20 mouse cellular contexts compared by ENCODE assay signal in the genomic region with DNA sequence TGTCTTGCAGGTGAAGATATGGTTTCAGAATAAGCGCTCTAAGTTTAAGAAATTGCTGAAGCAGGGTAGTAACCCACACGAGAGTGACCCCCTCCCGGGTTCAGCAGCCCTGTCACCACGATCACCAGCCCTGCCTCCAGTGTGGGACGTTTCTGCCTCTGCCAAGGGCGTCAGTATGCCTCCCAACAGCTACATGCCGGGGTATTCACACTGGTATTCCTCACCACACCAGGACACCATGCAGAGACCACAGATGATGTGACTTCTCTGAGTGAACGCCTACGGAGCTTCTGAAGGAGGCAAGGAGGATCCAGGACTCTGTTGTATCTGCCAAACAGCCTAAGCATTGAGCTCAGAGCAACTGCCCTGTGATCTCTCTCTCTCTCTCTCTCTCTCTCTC. TPM values are rescaled to one million over a fixed set of nuclear protein-coding genes. Genes with fewer than 3 reads are reported as not detected.
DNase-seq lines count a peak whose midpoint lies in the region; ATAC-seq and TF ChIP-seq lines count a peak whose summit lies in the region.
"Had no signal": no experiment of that assay in that cellular context is flagged by ENCODE, and none has a peak within 500 bp of the region (broad histone marks: within the 10 kb centered on the region; RNA-seq: fewer than 3 reads in every experiment).

No protein-coding gene starts in this region.

- H3K4me3 ChIP-seq in midbrain, embryonic 10.5 days = no peak overlapping the region
- no peak overlapping the region for H3K4me3 ChIP-seq in midbrain, postnatal 0 days (ENCODE audit: low read depth, low read length)
- H3K4me3 ChIP-seq in forebrain, embryonic 10.5 days = peak overlapping the region; percentile 8; the same call in 1 of the 2 replicates
- no peak overlapping the region for H3K4me3 ChIP-seq in limb, embryonic 11.5 days (ENCODE audit: low read depth, low read length)
- H3K4me3 ChIP-seq in heart, embryonic 10.5 days = no peak overlapping the region
- H3K4me3 ChIP-seq: intestine, embryonic 15.5 days; liver, embryonic 13.5 days; myocyte had no signal

- no peaks in the 10 kb centered on the region for H3K36me3 ChIP-seq in midbrain, embryonic 10.5 days
- no peaks in the 10 kb centered on the region for H3K36me3 ChIP-seq in midbrain, postnatal 0 days (ENCODE audit: insufficient read depth, low read length)
- H3K36me3 ChIP-seq in forebrain, embryonic 10.5 days (replicated peaks) = no peaks in the 10 kb centered on the region
- no peaks in the 10 kb centered on the region for H3K36me3 ChIP-seq in limb, embryonic 11.5 days (ENCODE audit: control insufficient read depth, insufficient read depth, low read length)
- H3K36me3 ChIP-seq in heart, embryonic 10.5 days = no peaks in the 10 kb centered on the region
- H3K36me3 ChIP-seq: intestine, embryonic 15.5 days; liver, embryonic 13.5 days had no signal

- peaks cover 100% of the 10 kb centered on the region for H3K27me3 ChIP-seq in midbrain, embryonic 10.5 days (ENCODE audit: low read depth, poor library complexity, severe bottlenecking)
- H3K27me3 ChIP-seq in midbrain, postnatal 0 days (ENCODE audit: insufficient read depth, low read length) = peaks cover 75% of the 10 kb centered on the region
- peaks cover 100% of the 10 kb centered on the region for H3K27me3 ChIP-seq in forebrain, embryonic 10.5 days (ENCODE audit: poor library complexity, severe bottlenecking)
- H3K27me3 ChIP-seq in limb, embryonic 11.5 days (ENCODE audit: control insufficient read depth, insufficient read depth, low read length) = peaks cover 70% of the 10 kb centered on the region
- peaks cover 100% of the 10 kb centered on the region for H3K27me3 ChIP-seq in heart, embryonic 10.5 days (ENCODE audit: insufficient read depth, poor library complexity, severe bottlenecking)

- no peak for TF ChIP-seq CTCF in midbrain, postnatal 0 days (IDR thresholded peaks at IDR 0.05)

- DNase-seq in midbrain, embryonic 10.5 days (ENCODE audit: low spot score) = peak; percentile 34
- DNase-seq in midbrain, postnatal 0 days (ENCODE audit: low spot score) = no peak
- no peak for DNase-seq in forebrain, embryonic 10.5 days (ENCODE audit: extremely low spot score, low spot score)
- DNase-seq in limb, embryonic 11.5 days (ENCODE audit: low spot score) = peak; percentile 37
- DNase-seq in cerebellum, postnatal 4 days (ENCODE audit: low spot score in 2 of 2) = no peak
- DNase-seq in heart, embryonic 10.5 days (ENCODE audit: low spot score) = no peak
- DNase-seq in layer of hippocampus, adult 18-20 months (ENCODE audit: low spot score in 2 of 2) = no peak
- no peak for DNase-seq in adrenal gland, postnatal 14 days
- DNase-seq: cerebellum, adult 11-12 months; gastrocnemius, postnatal 25 days; liver, embryonic 13.5 days; right cerebral cortex, postnatal 14 days had no signal

- H3K27ac ChIP-seq in midbrain, embryonic 10.5 days (replicated peaks) = no peak overlapping the region
- no peak overlapping the region for H3K27ac ChIP-seq in midbrain, postnatal 0 days (ENCODE audit: low read depth, low read length)
- no peak overlapping the region for H3K27ac ChIP-seq in forebrain, embryonic 10.5 days
- no peak overlapping the region for H3K27ac ChIP-seq in limb, embryonic 11.5 days (replicated peaks; ENCODE audit: low read depth, low read length)
- H3K27ac ChIP-seq in heart, embryonic 10.5 days = no peak overlapping the region
- H3K27ac ChIP-seq: intestine, embryonic 15.5 days; kidney, postnatal 0 days; liver, embryonic 13.5 days had no signal

- H3K4me1 ChIP-seq in midbrain, embryonic 10.5 days = peaks cover 25% of the 10 kb centered on the region
- H3K4me1 ChIP-seq in midbrain, postnatal 0 days (ENCODE audit: insufficient read depth, low read length) = no peaks in the 10 kb centered on the region
- peaks cover 22% of the 10 kb centered on the region for H3K4me1 ChIP-seq in forebrain, embryonic 10.5 days
- H3K4me1 ChIP-seq in limb, embryonic 11.5 days (ENCODE audit: control insufficient read depth, insufficient read depth, low read length) = no peaks in the 10 kb centered on the region
- H3K4me1 ChIP-seq in heart, embryonic 10.5 days = peaks cover 12% of the 10 kb centered on the region

- WGBS in midbrain, embryonic 10.5 days = 4% methylated on average over 9 of the region's 9 CpGs
- under 1% methylated on average over 9 of the region's 9 CpGs for WGBS in midbrain, postnatal 0 days
- WGBS in forebrain, embryonic 10.5 days = 10% methylated on average over 9 of the region's 9 CpGs
- WGBS in limb, embryonic 11.5 days = under 1% methylated on average over 9 of the region's 9 CpGs
- WGBS in heart, embryonic 10.5 days = 4% methylated on average over 9 of the region's 9 CpGs

- ATAC-seq in midbrain, postnatal 0 days (ENCODE audit: low FRiP score) = no peak
- no peak for ATAC-seq in limb, embryonic 11.5 days (ENCODE audit: insufficient number of reproducible peaks, low FRiP score, low TSS enrichment, low read depth)
- ATAC-seq: intestine, embryonic 15.5 days had no signal

- no peak overlapping the region for H3K9ac ChIP-seq in midbrain, postnatal 0 days (replicated peaks; ENCODE audit: low read length, poor library complexity, severe bottlenecking)
- no peak overlapping the region for H3K9ac ChIP-seq in limb, embryonic 11.5 days (ENCODE audit: low read length)
- H3K9ac ChIP-seq: intestine, embryonic 15.5 days; liver, embryonic 13.5 days had no signal

- no peak overlapping the region for H3K4me2 ChIP-seq in midbrain, postnatal 0 days (ENCODE audit: low read depth, low read length, poor library complexity, severe bottlenecking)
- H3K4me2 ChIP-seq in limb, embryonic 11.5 days (ENCODE audit: low read depth, severe bottlenecking) = no peak overlapping the region
- H3K4me2 ChIP-seq: heart, embryonic 11.5 days; intestine, embryonic 15.5 days; liver, embryonic 13.5 days had no signal

- H3K9me3 ChIP-seq in midbrain, embryonic 10.5 days (replicated peaks) = no peaks in the 10 kb centered on the region
- H3K9me3 ChIP-seq in midbrain, postnatal 0 days (ENCODE audit: low read length) = no peaks in the 10 kb centered on the region
- H3K9me3 ChIP-seq in forebrain, embryonic 10.5 days = no peaks in the 10 kb centered on the region
- no peaks in the 10 kb centered on the region for H3K9me3 ChIP-seq in limb, embryonic 11.5 days (ENCODE audit: control insufficient read depth, low read length)
- H3K9me3 ChIP-seq in heart, embryonic 10.5 days = no peaks in the 10 kb centered on the region
- H3K9me3 ChIP-seq: intestine, embryonic 15.5 days; liver, embryonic 13.5 days had no signal

RNA-seq across cellular contexts. Expression of a gene that starts 3.9 kb away (rescaled TPM):
- 0.48 and 0.79 TPM in 2 replicates for polyA plus RNA-seq in midbrain, embryonic 10.5 days (2016; fragmentation: Nextera tagmentation; extraction: Ambion mirVana)
- total RNA-seq in midbrain, postnatal 0 days (2014; rRNA removed) = 0.57 and 1.5 TPM in 2 replicates
- 0.81 and 1.1 TPM in 2 replicates for polyA plus RNA-seq in midbrain, postnatal 0 days (2015; fragmentation: Nextera tagmentation; extraction: Ambion mirVana)
- polyA plus RNA-seq in forebrain, embryonic 10.5 days (2016; fragmentation: Nextera tagmentation; extraction: Ambion mirVana) = 0.95 and 1.1 TPM in 2 replicates
- polyA plus RNA-seq in limb, embryonic 11.5 days (2014; fragmentation: Nextera tagmentation; extraction: Ambion mirVana) = 0.36 and 0.89 TPM in 2 replicates
- polyA plus RNA-seq in heart, embryonic 10.5 days (2016; fragmentation: Nextera tagmentation; extraction: Ambion mirVana) = 0.23 and 0.57 TPM in 2 replicates
- total RNA-seq in layer of hippocampus, adult 18-20 months (2021) = 1 to 10 TPM; 7.5 to 9.1 TPM
- total RNA-seq in adrenal gland, postnatal 14 days (2021) = not detected in 2 replicates
- total RNA-seq: common myeloid progenitor, adult 5-6 weeks; gastrocnemius, postnatal 25 days; hematopoietic stem cell, adult 5-6 weeks; megakaryocyte progenitor cell, adult 5-6 weeks had no signal
- polyA plus RNA-seq: kidney, postnatal 0 days; liver, embryonic 13.5 days; lung, embryonic 16.5 days; myocyte had no signal

RNA-seq across cellular contexts. Expression of a gene that starts 14.9 kb away (rescaled TPM):
- polyA plus RNA-seq in midbrain, embryonic 10.5 days (2016; fragmentation: Nextera tagmentation; extraction: Ambion mirVana) = 4.5 and 8.9 TPM in 2 replicates
- 0.49 and 0.76 TPM in 2 replicates for total RNA-seq in midbrain, postnatal 0 days (2014; rRNA removed)
- polyA plus RNA-seq in midbrain, postnatal 0 days (2015; fragmentation: Nextera tagmentation; extraction: Ambion mirVana) = 3.3 and 6.7 TPM in 2 replicates
- 17.5 and 18.5 TPM in 2 replicates for polyA plus RNA-seq in forebrain, embryonic 10.5 days (2016; fragmentation: Nextera tagmentation; extraction: Ambion mirVana)
- 15.5 and 16.3 TPM in 2 replicates for polyA plus RNA-seq in limb, embryonic 11.5 days (2014; fragmentation: Nextera tagmentation; extraction: Ambion mirVana)
- 4.0 and 8.9 TPM in 2 replicates for polyA plus RNA-seq in heart, embryonic 10.5 days (2016; fragmentation: Nextera tagmentation; extraction: Ambion mirVana)
- total RNA-seq in layer of hippocampus, adult 18-20 months (2021) = 1 to 10 TPM; 6.1 TPM
- total RNA-seq in adrenal gland, postnatal 14 days (2021) = 0.26 and 0.96 TPM in 2 replicates
- total RNA-seq: common myeloid progenitor, adult 5-6 weeks; gastrocnemius, postnatal 25 days; hematopoietic stem cell, adult 5-6 weeks; megakaryocyte progenitor cell, adult 5-6 weeks had no signal
- polyA plus RNA-seq: liver, embryonic 13.5 days; myocyte had no signal

Comparison
In these comparisons a context has a peak if more than half of its experiments do, and no peak if none do; other contexts are left out.
1. DNase-seq: peak in midbrain, embryonic 10.5 days (single experiment) and limb, embryonic 11.5 days (single experiment); none in midbrain, postnatal 0 days (single experiment), forebrain, embryonic 10.5 days (single experiment), cerebellum, postnatal 4 days (0 of 2), heart, embryonic 10.5 days (single experiment), layer of hippocampus, adult 18-20 months (0 of 2) and adrenal gland, postnatal 14 days (single experiment).